Mouse (Mus musculus) embryo, embryonic 10.5 days (tissue): ENCODE measurements at regions not wholly inside any gene's neighbourhood (a gene's known extent, or its start where the extent isn't known, plus 50 kb on each side); places are given as distances from the start of the nearest gene placed in this dataset.
"Not testable (repeated sequence)": the region's sequence is repeated elsewhere in the genome, so short reads cannot be mapped to it uniquely, and the experiment has no call there.

ENCODE experiments used
- DNase-seq: peaks from one replicate; pipeline ENCODE4 v3.0.0-alpha.2; 2015; ENCODE audit warnings: low spot score

GRCm38 (mm10) chr17:58820588-58821195 is 170.5 kb downstream of the Pdzph1 start:
- peak; percentile 72 for DNase-seq

- DNase-seq = no peak
These were observed 171.8 kb downstream of the Pdzph1 start for GRCm38 (mm10) chr17:58819339-58819738.

- not testable (repeated sequence) for DNase-seq
These were observed 215.7 kb downstream of the Pdzph1 start for GRCm38 (mm10) chr17:58775451-58775850.

GRCm38 (mm10) chr17:58773595-58773994 is 217.6 kb downstream of the Pdzph1 start:
- DNase-seq = no peak

GRCm38 (mm10) chr17:58765141-58765540 is 226.0 kb downstream of the Pdzph1 start:
- no peak for DNase-seq

- no peak for DNase-seq
These were observed 242.2 kb downstream of the Pdzph1 start for GRCm38 (mm10) chr17:58749000-58749399.

GRCm38 (mm10) chr17:58748264-58748663 is 242.9 kb downstream of the Pdzph1 start:
- DNase-seq = no peak

- DNase-seq = no peak
These were observed 280.3 kb downstream of the Pdzph1 start for GRCm38 (mm10) chr17:58710748-58711478.

GRCm38 (mm10) chr17:58690211-58690610 is 301.0 kb downstream of the Pdzph1 start:
- no peak for DNase-seq

- no peak for DNase-seq
These were observed 318.9 kb downstream of the Pdzph1 start for GRCm38 (mm10) chr17:58672291-58672690.

GRCm38 (mm10) chr17:58668036-58668435 is 323.1 kb downstream of the Pdzph1 start:
- DNase-seq = no peak

GRCm38 (mm10) chr17:58643793-58644192 is 347.4 kb downstream of the Pdzph1 start:
- DNase-seq = no peak

GRCm38 (mm10) chr17:58642273-58642672 is 348.9 kb downstream of the Pdzph1 start:
- no peak for DNase-seq

- DNase-seq = no peak
These were observed 392.3 kb downstream of the Pdzph1 start for GRCm38 (mm10) chr17:58598911-58599310.

GRCm38 (mm10) chr17:58596661-58597060 is 394.5 kb downstream of the Pdzph1 start:
- DNase-seq = no peak

- DNase-seq = peak; percentile 79
These were observed 403.2 kb downstream of the Pdzph1 start for GRCm38 (mm10) chr17:58587946-58588345.

- DNase-seq = no peak
These were observed 418.3 kb downstream of the Pdzph1 start for GRCm38 (mm10) chr17:58572885-58573284.
